Mouse (Mus musculus): ENCODE measurements at regions not wholly inside any gene's neighbourhood (a gene's known extent, or its start where the extent isn't known, plus 50 kb on each side); places are given as distances from the start of the nearest gene placed in this dataset.

DNA sequence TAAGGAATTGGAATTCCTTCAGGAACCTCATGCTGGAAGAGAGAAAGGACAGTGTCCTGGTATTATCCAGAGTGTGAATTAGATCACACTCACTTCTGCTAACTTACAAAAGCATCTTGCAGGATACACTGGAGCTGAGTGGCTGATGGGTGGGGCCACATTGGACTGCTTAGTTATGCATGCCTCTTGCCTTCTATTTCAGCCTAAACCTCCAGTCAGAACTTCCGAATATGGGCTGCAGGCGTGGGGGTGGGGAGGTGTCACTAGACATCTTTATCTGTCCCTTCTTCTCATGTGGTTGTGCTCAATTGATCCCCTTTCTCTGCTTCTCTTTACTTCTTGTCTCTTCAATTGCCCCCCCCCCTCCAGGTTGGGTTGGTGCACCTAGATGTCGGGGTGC is 279.5 kb downstream of the Cd83 start:
- H3K4me3 ChIP-seq (ENCODE audit: low read depth, low read length) = no peak overlapping the region
- peaks cover 68% of the 10 kb centered on the region for H3K4me1 ChIP-seq (ENCODE audit: control insufficient read depth, insufficient read depth)
- H3K9me3 ChIP-seq (replicated peaks; ENCODE audit: control insufficient read depth, low read length) = no peaks in the 10 kb centered on the region
- H3K27ac ChIP-seq (ENCODE audit: low read depth) = no peak overlapping the region
- no peak overlapping the region for H3K4me2 ChIP-seq (ENCODE audit: low read depth, low read length)
- WGBS = 57% methylated on average over 3 of the region's 3 CpGs
- H3K36me3 ChIP-seq (replicated peaks; ENCODE audit: control insufficient read depth, insufficient read depth, low read length) = no peaks in the 10 kb centered on the region
- DNase-seq (ENCODE audit: low spot score) (no peak), ATAC-seq (ENCODE audit: insufficient read depth, low read depth) (no peak)
- no peak for TF ChIP-seq CTCF (IDR thresholded peaks at IDR 0.05; ENCODE audit: low read depth)
- TF ChIP-seq EP300 (IDR thresholded peaks at IDR 0.05; ENCODE audit: low read depth) = no peak
- no peak overlapping the region for H3K9ac ChIP-seq (replicated peaks; ENCODE audit: low read depth, low read length)
- H3K27me3 ChIP-seq (ENCODE audit: control insufficient read depth, insufficient read depth, low read length) = no peaks in the 10 kb centered on the region

GRCm38 (mm10) chr13:44065741-44066185 is 281.2 kb downstream of the Cd83 start:
- H3K4me1 ChIP-seq (ENCODE audit: control insufficient read depth, insufficient read depth) = peaks cover 56% of the 10 kb centered on the region

DNA sequence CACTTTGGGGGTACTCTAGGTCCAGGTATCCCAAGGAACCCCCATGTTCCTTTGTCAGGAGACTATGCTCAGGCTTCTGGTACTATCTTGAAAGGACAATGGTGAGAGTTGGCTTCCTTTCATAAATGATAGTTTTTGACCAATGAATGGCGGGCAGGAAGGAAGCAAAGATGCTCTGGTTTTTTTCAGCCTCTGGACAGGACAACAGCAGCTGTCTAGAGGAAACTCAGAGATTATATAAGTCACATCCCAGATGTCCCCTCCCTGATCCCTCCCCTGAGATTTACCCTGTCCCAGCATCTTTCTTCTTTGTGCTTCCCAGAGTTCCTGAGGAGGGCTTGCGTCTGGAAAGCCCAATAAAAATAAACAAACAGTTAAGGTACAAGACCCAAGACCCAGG is 282.7 kb downstream of the Cd83 start:
- 58% methylated on average over 2 of the region's 2 CpGs for WGBS
- Histone ChIP-seq H3K36me3 (replicated peaks; ENCODE audit: control insufficient read depth, insufficient read depth, low read length) (no peaks in the 10 kb centered on the region), H3K4me1 (ENCODE audit: control insufficient read depth, insufficient read depth) (peaks cover 41% of the 10 kb centered on the region), H3K4me3 (ENCODE audit: low read depth, low read length) (no peak overlapping the region), H3K27me3 (ENCODE audit: control insufficient read depth, insufficient read depth, low read length) (no peaks in the 10 kb centered on the region), H3K27ac (ENCODE audit: low read depth) (peak overlapping the region; percentile 94), H3K9me3 (replicated peaks; ENCODE audit: control insufficient read depth, low read length) (no peaks in the 10 kb centered on the region), H3K4me2 (ENCODE audit: low read depth, low read length) (no peak overlapping the region), H3K9ac (replicated peaks; ENCODE audit: low read depth, low read length) (no peak overlapping the region)
- ATAC-seq (ENCODE audit: insufficient read depth, low read depth) (peak; percentile 65), DNase-seq (ENCODE audit: low spot score) (peak; percentile 76)
- TF ChIP-seq CTCF (IDR thresholded peaks at IDR 0.05; ENCODE audit: low read depth) = no peak
- peak; percentile 40; the same call in 1 of the 2 replicates for TF ChIP-seq EP300 (IDR thresholded peaks at IDR 0.05; ENCODE audit: low read depth)

More at GRCm38 (mm10) chr13:44065741-44066185, 281.2 kb downstream of the Cd83 start:
- WGBS = 2% methylated on average over 13 of the region's 13 CpGs
- Histone ChIP-seq H3K9me3 (replicated peaks; ENCODE audit: control insufficient read depth, low read length) (no peaks in the 10 kb centered on the region), H3K4me2 (ENCODE audit: low read depth, low read length) (peak overlapping the region; percentile 45), H3K9ac (replicated peaks; ENCODE audit: low read depth, low read length) (peak overlapping the region; percentile 32; the same call in 1 of the 2 replicates), H3K4me3 (ENCODE audit: low read depth, low read length) (0 out of 2 replicates have a peak overlapping the region, but pooled peaks have one; percentile 6), H3K27ac (ENCODE audit: low read depth) (peak overlapping the region; percentile 94), H3K36me3 (replicated peaks; ENCODE audit: control insufficient read depth, insufficient read depth, low read length) (no peaks in the 10 kb centered on the region), H3K27me3 (ENCODE audit: control insufficient read depth, insufficient read depth, low read length) (no peaks in the 10 kb centered on the region)
- TF ChIP-seq EP300 (IDR thresholded peaks at IDR 0.05; ENCODE audit: low read depth) = no peak
- no peak for TF ChIP-seq CTCF (IDR thresholded peaks at IDR 0.05; ENCODE audit: low read depth)
- ATAC-seq (ENCODE audit: insufficient read depth, low read depth) (peak; percentile 63), DNase-seq (ENCODE audit: low spot score) (peak; percentile 85)

- 77% methylated on average over 5 of the region's 5 CpGs for WGBS
- TF ChIP-seq CTCF (IDR thresholded peaks at IDR 0.05; ENCODE audit: low read depth) (no peak), EP300 (IDR thresholded peaks at IDR 0.05; ENCODE audit: low read depth) (no peak)
These were observed 284.4 kb downstream of the Cd83 start for GRCm38 (mm10) chr13:44068951-44069350.

DNA sequence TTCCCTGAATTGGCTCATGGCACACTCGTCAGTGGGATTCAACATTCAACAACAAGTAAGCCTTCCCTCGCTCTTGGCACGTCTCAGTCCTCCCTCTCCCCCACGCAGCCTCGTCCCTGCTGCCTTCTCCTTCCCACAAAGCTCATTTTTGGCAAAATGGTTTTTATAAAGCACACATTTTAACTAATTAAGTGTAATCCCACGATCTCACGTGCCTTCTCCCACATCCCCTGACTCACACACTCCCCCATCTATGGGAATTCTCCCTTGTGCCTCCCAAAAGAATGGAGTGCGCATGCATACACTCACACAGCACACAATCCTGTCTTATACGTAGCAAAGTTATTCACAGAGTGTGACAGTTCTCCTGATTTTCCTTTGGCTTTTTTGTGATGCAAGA is 288.5 kb downstream of the Cd83 start:
- Histone ChIP-seq H3K36me3 (replicated peaks; ENCODE audit: control insufficient read depth, insufficient read depth, low read length) (no peaks in the 10 kb centered on the region), H3K4me3 (ENCODE audit: low read depth, low read length) (no peak overlapping the region), H3K9me3 (replicated peaks; ENCODE audit: control insufficient read depth, low read length) (no peaks in the 10 kb centered on the region), H3K27ac (ENCODE audit: low read depth) (no peak overlapping the region), H3K27me3 (ENCODE audit: control insufficient read depth, insufficient read depth, low read length) (no peaks in the 10 kb centered on the region), H3K9ac (replicated peaks; ENCODE audit: low read depth, low read length) (no peak overlapping the region), H3K4me2 (ENCODE audit: low read depth, low read length) (no peak overlapping the region), H3K4me1 (ENCODE audit: control insufficient read depth, insufficient read depth) (0 out of 2 replicates have a peak, but pooled peaks cover 1% of the 10 kb centered on the region)
- TF ChIP-seq EP300 (IDR thresholded peaks at IDR 0.05; ENCODE audit: low read depth) (no peak), CTCF (IDR thresholded peaks at IDR 0.05; ENCODE audit: low read depth) (no peak)
- DNase-seq (ENCODE audit: low spot score) = no peak
- WGBS = 79% methylated on average over 9 of the region's 9 CpGs
- no peak for ATAC-seq (ENCODE audit: insufficient read depth, low read depth)

More at GRCm38 (mm10) chr13:44068951-44069350, 284.4 kb downstream of the Cd83 start:
- ATAC-seq (ENCODE audit: insufficient read depth, low read depth) = no peak
- peaks cover 35% of the 10 kb centered on the region for H3K4me1 ChIP-seq (ENCODE audit: control insufficient read depth, insufficient read depth)
- H3K4me2 ChIP-seq (ENCODE audit: low read depth, low read length) = no peak overlapping the region
- no peaks in the 10 kb centered on the region for H3K36me3 ChIP-seq (replicated peaks; ENCODE audit: control insufficient read depth, insufficient read depth, low read length)
- no peaks in the 10 kb centered on the region for H3K9me3 ChIP-seq (replicated peaks; ENCODE audit: control insufficient read depth, low read length)
- no peak for DNase-seq (ENCODE audit: low spot score)
- no peak overlapping the region for H3K27ac ChIP-seq (ENCODE audit: low read depth)
- no peak overlapping the region for H3K9ac ChIP-seq (replicated peaks; ENCODE audit: low read depth, low read length)
- no peaks in the 10 kb centered on the region for H3K27me3 ChIP-seq (ENCODE audit: control insufficient read depth, insufficient read depth, low read length)
- H3K4me3 ChIP-seq (ENCODE audit: low read depth, low read length) = no peak overlapping the region

GRCm38 (mm10) chr13:44074172-44074571 is 289.6 kb downstream of the Cd83 start:
- H3K4me1 ChIP-seq (ENCODE audit: control insufficient read depth, insufficient read depth) = no peaks in the 10 kb centered on the region
- no peak overlapping the region for H3K4me2 ChIP-seq (ENCODE audit: low read depth, low read length)
- H3K9ac ChIP-seq (replicated peaks; ENCODE audit: low read depth, low read length) = no peak overlapping the region
- H3K36me3 ChIP-seq (replicated peaks; ENCODE audit: control insufficient read depth, insufficient read depth, low read length) = no peaks in the 10 kb centered on the region
- ATAC-seq (ENCODE audit: insufficient read depth, low read depth) = no peak
- no peak for DNase-seq (ENCODE audit: low spot score)
- WGBS = 65% methylated on average over 9 of the region's 9 CpGs
- H3K27ac ChIP-seq (ENCODE audit: low read depth) = no peak overlapping the region
- H3K4me3 ChIP-seq (ENCODE audit: low read depth, low read length) = no peak overlapping the region
- no peaks in the 10 kb centered on the region for H3K9me3 ChIP-seq (replicated peaks; ENCODE audit: control insufficient read depth, low read length)
- no peak for TF ChIP-seq CTCF (IDR thresholded peaks at IDR 0.05; ENCODE audit: low read depth)
- TF ChIP-seq EP300 (IDR thresholded peaks at IDR 0.05; ENCODE audit: low read depth) = no peak
- no peaks in the 10 kb centered on the region for H3K27me3 ChIP-seq (ENCODE audit: control insufficient read depth, insufficient read depth, low read length)

Measured in heart, postnatal 0 days (tissue).